In the genomic region with DNA sequence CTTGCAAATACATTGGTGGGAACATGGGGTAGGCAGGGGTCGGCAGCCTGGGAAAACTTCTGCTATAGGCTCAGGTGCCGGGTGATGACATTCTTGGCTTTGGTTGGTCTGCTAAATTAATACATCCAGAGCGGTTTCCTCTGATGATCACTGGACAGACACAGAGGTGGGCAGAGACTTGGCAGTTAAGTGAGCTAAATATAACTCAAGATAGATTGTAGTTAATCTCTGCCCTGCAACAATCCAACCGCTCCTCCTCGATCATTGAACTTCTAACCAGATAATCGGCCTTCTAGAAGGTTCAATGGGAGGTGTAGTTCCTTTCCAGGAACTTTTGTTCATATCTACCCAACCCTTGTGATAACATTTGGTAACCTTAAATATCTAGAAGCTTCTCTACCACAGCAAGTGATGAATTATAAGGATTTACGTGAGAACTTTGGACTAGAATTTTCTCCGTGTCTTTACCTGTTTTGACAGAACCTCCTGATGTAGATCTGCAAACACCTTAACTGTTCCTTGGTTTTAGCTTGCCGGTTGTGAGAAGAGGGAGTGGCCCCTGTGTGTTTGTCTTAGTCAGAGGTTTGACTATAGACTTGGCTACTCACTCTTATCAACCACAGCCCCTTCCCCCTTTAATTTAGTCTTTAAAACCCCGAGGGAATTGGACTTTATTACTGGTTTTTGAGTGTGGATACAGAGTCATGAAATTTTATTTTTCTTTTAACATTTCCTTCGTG, we compare ENCODE assay signal across 23 mouse cellular contexts. TPM values are rescaled to one million over a fixed set of nuclear protein-coding genes. Genes with fewer than 3 reads are reported as not detected.
DNase-seq lines count a peak whose midpoint lies in the region; ATAC-seq and TF ChIP-seq lines count a peak whose summit lies in the region.
"Had no signal": no experiment of that assay in that cellular context is flagged by ENCODE, and none has a peak within 500 bp of the region (broad histone marks: within the 10 kb centered on the region; RNA-seq: fewer than 3 reads in every experiment).

No protein-coding gene starts in this region.

- no peaks in the 10 kb centered on the region for H3K27me3 ChIP-seq in heart, embryonic 13.5 days (replicated peaks)
- H3K27me3 ChIP-seq in heart, embryonic 16.5 days (ENCODE audit: control insufficient read depth, insufficient read depth, low read length), result no peaks in the 10 kb centered on the region
- no peaks in the 10 kb centered on the region for H3K27me3 ChIP-seq in intestine, embryonic 16.5 days (replicated peaks; ENCODE audit: control insufficient read depth, insufficient read depth, low read length)
- H3K27me3 ChIP-seq in small intestine, adult 2 months (ENCODE audit: control insufficient read depth, insufficient read depth, low read length), result no peaks in the 10 kb centered on the region
- H3K27me3 ChIP-seq in kidney, adult 2 months (replicated peaks; ENCODE audit: control insufficient read depth, insufficient read depth, low read length), result no peaks in the 10 kb centered on the region
- H3K27me3 ChIP-seq: embryonic facial prominence, embryonic 13.5 days; embryonic facial prominence, embryonic 15.5 days; forebrain, embryonic 12.5 days had no signal

- intact Hi-C loops in heart, postnatal 10 days (cut with DNase I), result no loop called here

- H3K9ac ChIP-seq in heart, embryonic 13.5 days, result no peak overlapping the region
- H3K9ac ChIP-seq in heart, embryonic 16.5 days (ENCODE audit: low read length), result no peak overlapping the region
- H3K9ac ChIP-seq in intestine, embryonic 16.5 days (ENCODE audit: low read depth, low read length), result no peak overlapping the region
- H3K9ac ChIP-seq: embryonic facial prominence, embryonic 13.5 days; embryonic facial prominence, embryonic 15.5 days; forebrain, embryonic 12.5 days had no signal

- WGBS in heart, embryonic 13.5 days, result 57% methylated on average over 11 of the region's 11 CpGs
- 60% methylated on average over 11 of the region's 11 CpGs for WGBS in heart, embryonic 16.5 days
- WGBS in intestine, embryonic 16.5 days, result 68% methylated on average over 11 of the region's 11 CpGs
- 43% methylated on average over 11 of the region's 11 CpGs for WGBS in small intestine, adult 2 months
- WGBS in kidney, adult 2 months, result 85% methylated on average over 11 of the region's 11 CpGs

- H3K4me3 ChIP-seq in heart, embryonic 13.5 days, result no peak overlapping the region
- H3K4me3 ChIP-seq in heart, embryonic 16.5 days (ENCODE audit: low read length), result no peak overlapping the region
- no peak overlapping the region for H3K4me3 ChIP-seq in intestine, embryonic 16.5 days (ENCODE audit: low read length)
- no peak overlapping the region for H3K4me3 ChIP-seq in small intestine, adult 2 months (ENCODE audit: low read depth, low read length)
- no peak overlapping the region for H3K4me3 ChIP-seq in kidney, adult 2 months (ENCODE audit: insufficient read depth, low read depth, low read length)
- H3K4me3 ChIP-seq: embryonic facial prominence, embryonic 13.5 days; embryonic facial prominence, embryonic 15.5 days; erythroblast, embryonic 14.5 days; forebrain, embryonic 10.5 days; forebrain, embryonic 12.5 days had no signal

- H3K36me3 ChIP-seq in heart, embryonic 13.5 days, result peaks cover 33% of the 10 kb centered on the region
- H3K36me3 ChIP-seq in heart, embryonic 16.5 days (ENCODE audit: control insufficient read depth, insufficient read depth), result peaks cover 8% of the 10 kb centered on the region; the same call in 1 of the 2 replicates
- H3K36me3 ChIP-seq in intestine, embryonic 16.5 days (ENCODE audit: control insufficient read depth, insufficient read depth, low read length), result peaks cover 9% of the 10 kb centered on the region; the same call in 1 of the 2 replicates
- peaks cover 60% of the 10 kb centered on the region for H3K36me3 ChIP-seq in small intestine, adult 2 months (ENCODE audit: control insufficient read depth, insufficient read depth, low read length)
- peaks cover 2% of the 10 kb centered on the region for H3K36me3 ChIP-seq in kidney, adult 2 months (ENCODE audit: control insufficient read depth, insufficient read depth, low read length)
- H3K36me3 ChIP-seq: forebrain, embryonic 12.5 days had no signal

- no peak for ATAC-seq in heart, embryonic 13.5 days (ENCODE audit: extremely low read depth, insufficient number of reproducible peaks, low FRiP score, low TSS enrichment)
- peak; percentile 60 for ATAC-seq in heart, embryonic 16.5 days (replicated peaks; ENCODE audit: extremely low read depth, insufficient read depth, low FRiP score)
- ATAC-seq in intestine, embryonic 16.5 days, result peak; percentile 64
- ATAC-seq: forebrain, embryonic 14.5 days; forebrain, embryonic 16.5 days had no signal

- H3K27ac ChIP-seq in heart, embryonic 13.5 days (replicated peaks), result 0 out of 2 replicates have a peak overlapping the region, but pooled peaks have one; percentile 28
- H3K27ac ChIP-seq in heart, embryonic 16.5 days (ENCODE audit: low read length), result peak overlapping the region; percentile 33
- peak overlapping the region; percentile 73 for H3K27ac ChIP-seq in intestine, embryonic 16.5 days (ENCODE audit: low read length)
- peak overlapping the region; percentile 75; the same call in 1 of the 2 replicates for H3K27ac ChIP-seq in small intestine, adult 2 months (ENCODE audit: insufficient read depth, low read depth, low read length)
- H3K27ac ChIP-seq in kidney, adult 2 months (ENCODE audit: insufficient read depth, low read depth, low read length), result no peak overlapping the region
- H3K27ac ChIP-seq: embryonic facial prominence, embryonic 13.5 days; embryonic facial prominence, embryonic 15.5 days; forebrain, embryonic 10.5 days; forebrain, embryonic 12.5 days had no signal

- H3K4me2 ChIP-seq in heart, embryonic 13.5 days, result peak overlapping the region; percentile 7
- H3K4me2 ChIP-seq in heart, embryonic 16.5 days (ENCODE audit: low read depth, low read length), result 0 out of 2 replicates have a peak overlapping the region, but pooled peaks have one; percentile 15
- H3K4me2 ChIP-seq in intestine, embryonic 16.5 days (ENCODE audit: low read depth, low read length), result no peak overlapping the region
- H3K4me2 ChIP-seq: embryonic facial prominence, embryonic 13.5 days; embryonic facial prominence, embryonic 15.5 days; forebrain, embryonic 12.5 days had no signal

- DNase-seq in heart, postnatal 10 days, result no peak
- no peak for DNase-seq in heart, adult 8-10 months (ENCODE audit: low spot score)
- DNase-seq in adipocyte (ENCODE audit: low spot score), result no peak
- DNase-seq in kidney, adult 2 months, result no peak
- DNase-seq: adrenal gland, adult 8-10 months; adrenal gland, postnatal 14 days; adrenal gland, postnatal 36 days; cerebellum, adult 11-12 months; cerebellum, adult 2 months; cerebellum, adult 9-10 months; cerebellum, postnatal 10 days; cerebellum, postnatal 25 days had no signal

- no peak for TF ChIP-seq POLR2A in small intestine, adult 2 months (IDR thresholded peaks at IDR 0.05; ENCODE audit: low read depth, low read length)
- no peak for TF ChIP-seq POLR2A in kidney, adult 2 months (IDR thresholded peaks at IDR 0.05; ENCODE audit: low read depth, low read length)

- H3K9me3 ChIP-seq in heart, embryonic 13.5 days, result no peaks in the 10 kb centered on the region
- H3K9me3 ChIP-seq in heart, embryonic 16.5 days (replicated peaks; ENCODE audit: control insufficient read depth, low read length), result no peaks in the 10 kb centered on the region
- no peaks in the 10 kb centered on the region for H3K9me3 ChIP-seq in intestine, embryonic 16.5 days (ENCODE audit: control insufficient read depth, low read length)
- H3K9me3 ChIP-seq: embryonic facial prominence, embryonic 13.5 days; embryonic facial prominence, embryonic 15.5 days; forebrain, embryonic 10.5 days; forebrain, embryonic 12.5 days had no signal

- TF ChIP-seq CTCF in small intestine, adult 2 months (IDR thresholded peaks at IDR 0.05; ENCODE audit: extremely low read depth, insufficient read length, insufficient replicate concordance, low read depth, low read length), result no peak
- TF ChIP-seq CTCF in kidney, adult 2 months (conservative IDR thresholded peaks at IDR 0.05; ENCODE audit: insufficient read depth, insufficient read length, low read depth, low read length), result no peak

- peaks cover 16% of the 10 kb centered on the region for H3K4me1 ChIP-seq in heart, embryonic 13.5 days
- H3K4me1 ChIP-seq in heart, embryonic 16.5 days (ENCODE audit: control insufficient read depth, insufficient read depth, low read length), result peaks cover 13% of the 10 kb centered on the region
- H3K4me1 ChIP-seq in intestine, embryonic 16.5 days (ENCODE audit: control insufficient read depth, insufficient read depth, low read length), result no peaks in the 10 kb centered on the region
- peaks cover 7% of the 10 kb centered on the region; the same call in 1 of the 2 replicates for H3K4me1 ChIP-seq in small intestine, adult 2 months (ENCODE audit: control insufficient read depth, insufficient read depth, insufficient read length, low read length)
- H3K4me1 ChIP-seq in kidney, adult 2 months (ENCODE audit: control insufficient read depth, insufficient read depth, low read length), result no peaks in the 10 kb centered on the region
- H3K4me1 ChIP-seq: embryonic facial prominence, embryonic 15.5 days had no signal

RNA-seq across cellular contexts. Expression of gene Tmem87b, which starts 26.9 kb away (rescaled TPM):
- polyA plus RNA-seq in heart, embryonic 13.5 days (2015; fragmentation: Nextera tagmentation; extraction: Ambion mirVana), result 23.2 and 25.6 TPM in 2 replicates
- 10 to 100 TPM; 24.0 to 25.5 TPM for total RNA-seq in heart, postnatal 10 days (2021)
- polyA plus RNA-seq in heart, embryonic 16.5 days (2015; fragmentation: Nextera tagmentation; extraction: Ambion mirVana), result 25.3 and 28.5 TPM in 2 replicates
- 10 to 100 TPM; 18.0 to 20.6 (median 19.3) TPM for total RNA-seq in heart, adult 8-10 months (2022)
- 54.6 and 62.4 TPM in 2 replicates for polyA plus RNA-seq in intestine, embryonic 16.5 days (2015; fragmentation: Nextera tagmentation; extraction: Ambion mirVana)
- 5.7 and 12.3 TPM in 2 replicates for polyA plus RNA-seq in small intestine, adult 2 months (2012; rRNA removed)
- polyA plus RNA-seq in kidney, adult 2 months (2012; rRNA removed), result 13.8 and 14.1 TPM in 2 replicates
